Mouse (Mus musculus) inflammation-experienced regulatory T-cells, adult 6 months (primary cell): Measurements from ENCODE around the gene Sppl2b. TPM values are rescaled to one million over a fixed set of nuclear protein-coding genes. Genes with fewer than 3 reads are reported as not detected.
A peak's percentile ranks its signal among the peaks of the same experiment; 100 is the strongest.
"Not testable (repeated sequence)": the region's sequence is repeated elsewhere in the genome, so short reads cannot be mapped to it uniquely, and the experiment has no call there.

ENCODE experiments used
- ATAC-seq: one replicate; pipeline ENCODE4 v1.8.0; 2017
- polyA plus RNA-seq, 3 experiments: library from polyadenylated mRNA; unstranded; fragments of 100-300 nt; shearing (Covaris generic); gene quantifications; one replicate each; pipeline ENCODE4 v1.2.1; 2017

Gene Sppl2b
- polyA plus RNA-seq = 10 to 100 TPM in 2 of 3 experiments, 1 to 10 TPM in 1; 9.6 to 15.0 (median 12.1) TPM

DNA sequence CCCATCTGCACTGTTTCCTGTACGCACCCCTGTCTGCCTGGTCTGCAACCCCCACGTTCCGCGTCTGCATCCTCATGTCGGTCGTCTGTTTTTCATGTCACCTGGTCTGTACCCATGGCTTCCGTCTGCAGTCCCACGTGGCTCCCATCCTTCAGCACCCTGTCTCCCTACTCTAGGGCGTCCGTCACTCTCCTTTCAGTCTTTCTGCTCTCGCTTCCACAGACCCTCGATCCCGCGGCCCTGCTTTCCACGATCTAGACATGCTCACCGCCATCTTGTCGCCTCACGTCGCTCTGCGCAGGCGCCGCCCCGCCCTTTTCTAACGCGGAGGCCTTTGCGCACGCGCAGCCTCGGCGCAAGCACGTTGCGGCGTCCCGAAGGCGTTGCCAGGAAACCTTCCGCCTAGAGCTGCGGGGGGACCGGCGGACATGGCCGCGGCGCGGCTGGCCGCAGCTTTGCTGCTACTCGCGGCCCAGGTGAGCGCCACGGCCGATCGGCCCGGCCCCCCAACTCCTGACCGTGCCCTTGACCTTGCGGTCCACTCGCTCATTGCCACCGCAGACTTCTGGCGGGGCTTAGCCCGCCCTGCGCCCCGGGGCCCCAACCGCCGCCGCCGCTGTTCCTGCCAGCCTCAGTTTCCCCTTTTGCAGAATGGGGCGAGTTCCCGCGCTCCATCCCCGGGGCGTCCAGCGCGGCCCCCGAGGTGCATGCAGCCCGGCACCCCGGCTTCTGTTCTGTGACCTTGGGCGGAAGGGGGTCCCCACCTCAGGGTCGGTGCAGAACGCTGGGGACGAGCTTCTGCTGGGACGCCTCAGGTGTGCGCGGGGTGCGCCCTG, at the start of gene Sppl2b, which contains the start of gene Lsm7:
TSS of gene Sppl2b (plus strand) at position 363 of the 836 bp plus-strand sequence.
TSS of gene Lsm7 (minus strand) at position 297 of the 836 bp plus-strand sequence.
- ATAC-seq = peak; percentile 84

DNA sequence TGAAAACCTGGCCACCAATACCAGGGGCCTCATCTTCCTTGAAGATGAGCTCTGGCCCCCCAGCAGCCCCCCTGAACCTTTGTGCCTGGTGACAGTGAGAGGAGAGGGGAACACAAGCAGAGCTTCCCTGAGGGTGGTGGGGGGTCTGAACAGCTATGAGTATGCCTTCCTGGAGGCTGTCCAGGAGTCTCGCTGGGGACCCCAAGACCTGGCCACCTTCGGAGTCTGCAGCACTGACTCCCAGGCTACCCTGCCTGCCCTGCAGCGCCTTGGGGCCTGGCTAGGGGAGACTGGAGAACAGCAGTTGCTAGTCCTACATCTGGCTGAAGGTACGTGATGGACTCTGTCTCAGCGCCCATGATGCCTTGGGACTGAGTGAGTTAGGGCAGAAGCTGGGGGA, 49.8 kb upstream of the Sppl2b start:
- no peak for ATAC-seq

DNA sequence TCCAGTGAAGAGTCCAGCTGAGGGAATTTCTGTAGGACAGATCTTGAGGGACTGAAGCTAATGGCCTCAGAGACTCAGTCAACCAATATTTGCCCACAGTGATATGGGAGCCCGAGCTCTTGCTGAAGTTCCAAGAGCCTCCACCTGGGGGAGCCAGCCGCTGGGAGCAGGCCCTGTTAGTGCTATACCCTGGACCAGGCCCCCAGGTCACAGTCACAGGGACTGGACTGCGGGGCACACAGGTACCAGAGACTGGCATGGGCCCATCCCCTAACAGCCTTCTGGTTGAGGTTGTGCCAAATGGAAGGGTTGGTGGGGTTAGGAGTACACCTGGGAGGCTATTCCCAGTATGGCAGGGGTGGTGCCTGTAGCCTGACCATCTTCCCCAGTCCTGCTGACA, 49.1 kb upstream of the Sppl2b start:
- peak; percentile 65 for ATAC-seq

DNA sequence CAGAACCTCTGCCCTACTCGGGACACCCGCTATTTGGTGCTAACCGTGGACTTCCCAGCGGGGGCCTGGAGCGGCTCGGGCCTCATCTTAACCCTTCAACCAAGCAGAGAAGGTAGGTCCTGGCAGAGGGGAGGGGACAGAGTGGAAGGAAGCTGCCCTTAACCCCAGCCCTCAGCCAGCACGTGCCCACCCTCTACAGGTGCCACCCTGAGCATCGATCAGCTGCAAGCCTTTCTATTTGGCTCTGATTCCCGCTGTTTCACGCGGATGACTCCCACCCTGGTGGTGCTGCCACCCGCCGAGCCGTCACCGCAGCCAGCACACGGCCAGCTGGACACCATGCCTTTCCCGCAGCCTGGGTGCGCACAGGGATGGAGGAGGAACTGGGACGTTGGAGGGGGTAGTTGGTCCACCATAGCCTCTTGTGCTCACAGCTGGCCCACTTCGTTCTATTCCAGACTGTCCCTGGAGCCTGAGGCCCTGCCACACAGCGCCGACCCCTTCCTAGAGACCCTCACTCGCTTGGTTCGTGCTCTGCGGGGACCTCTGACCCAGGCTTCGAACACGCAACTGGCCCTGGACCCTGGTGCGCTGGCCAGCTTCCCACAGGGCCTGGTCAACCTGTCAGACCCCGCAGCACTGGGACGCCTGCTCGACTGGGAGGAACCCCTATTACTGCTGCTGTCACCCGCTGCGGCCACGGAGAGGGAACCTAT, 48.6 kb upstream of the Sppl2b start:
- ATAC-seq = no peak

DNA sequence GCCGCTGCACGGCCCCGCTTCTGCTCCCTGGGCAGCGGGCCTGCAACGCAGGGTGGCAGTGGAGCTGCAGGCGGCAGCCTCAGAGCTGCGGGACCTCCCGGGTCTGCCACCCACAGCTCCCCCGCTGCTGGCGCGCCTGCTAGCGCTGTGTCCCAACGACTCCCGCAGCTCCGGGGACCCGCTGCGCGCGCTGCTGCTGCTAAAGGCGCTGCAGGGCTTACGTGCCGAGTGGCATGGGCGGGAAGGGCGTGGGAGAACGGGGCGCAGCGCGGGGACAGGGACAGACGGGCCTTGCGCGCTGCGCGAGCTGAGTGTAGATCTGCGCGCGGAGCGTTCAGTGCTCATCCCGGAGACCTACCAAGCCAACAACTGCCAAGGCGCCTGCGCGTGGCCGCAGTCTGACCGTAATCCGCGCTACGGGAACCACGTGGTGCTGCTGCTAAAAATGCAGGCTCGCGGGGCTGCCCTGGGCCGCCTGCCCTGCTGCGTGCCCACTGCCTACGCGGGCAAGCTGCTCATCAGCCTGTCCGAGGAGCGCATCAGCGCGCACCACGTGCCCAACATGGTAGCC, 47.9 kb upstream of the Sppl2b start:
- peak; percentile 68 for ATAC-seq

DNA sequence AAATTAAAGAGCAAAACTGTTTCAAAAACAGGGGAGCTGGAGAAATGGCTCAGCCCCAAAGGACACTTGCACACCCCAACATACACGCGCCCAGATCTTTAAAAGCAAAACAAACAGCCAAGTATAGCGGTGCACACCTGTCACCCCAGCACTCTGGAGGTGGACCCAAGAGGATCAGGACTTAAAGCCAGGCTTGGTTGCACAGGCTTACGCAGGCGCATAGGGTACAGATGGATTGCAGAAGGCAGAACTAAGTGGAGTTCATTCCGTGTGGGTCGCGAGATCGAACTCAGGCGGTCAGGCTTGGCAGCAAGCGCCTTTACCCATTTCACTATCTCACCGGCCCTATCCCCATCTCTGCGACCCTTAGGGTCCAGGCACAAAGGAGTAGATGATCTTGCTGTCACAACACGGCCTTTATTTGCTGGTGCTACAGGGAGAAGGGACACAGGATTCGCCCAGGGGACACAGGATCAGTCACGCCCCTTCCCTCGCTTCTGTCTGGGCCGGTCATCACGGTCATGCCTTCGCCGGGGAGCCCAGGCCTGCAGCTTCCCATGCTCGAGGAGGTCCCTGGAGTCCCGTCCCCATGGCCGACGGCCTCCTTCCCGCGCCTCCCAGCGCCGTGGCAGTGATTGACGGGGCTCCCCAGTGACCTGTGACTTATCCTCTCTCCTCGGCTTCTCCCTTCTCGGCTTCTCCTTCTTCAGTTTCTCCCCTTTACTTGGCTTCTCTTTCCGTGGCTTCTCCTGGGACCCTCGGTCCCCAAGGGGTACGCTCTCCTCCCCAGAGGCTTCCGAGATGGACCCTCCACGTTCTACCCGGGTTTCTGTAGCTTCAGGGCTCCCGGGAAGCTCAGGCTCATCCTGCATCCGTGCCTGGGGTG, 46.7 kb upstream of the Sppl2b start:
- no peak for ATAC-seq

DNA sequence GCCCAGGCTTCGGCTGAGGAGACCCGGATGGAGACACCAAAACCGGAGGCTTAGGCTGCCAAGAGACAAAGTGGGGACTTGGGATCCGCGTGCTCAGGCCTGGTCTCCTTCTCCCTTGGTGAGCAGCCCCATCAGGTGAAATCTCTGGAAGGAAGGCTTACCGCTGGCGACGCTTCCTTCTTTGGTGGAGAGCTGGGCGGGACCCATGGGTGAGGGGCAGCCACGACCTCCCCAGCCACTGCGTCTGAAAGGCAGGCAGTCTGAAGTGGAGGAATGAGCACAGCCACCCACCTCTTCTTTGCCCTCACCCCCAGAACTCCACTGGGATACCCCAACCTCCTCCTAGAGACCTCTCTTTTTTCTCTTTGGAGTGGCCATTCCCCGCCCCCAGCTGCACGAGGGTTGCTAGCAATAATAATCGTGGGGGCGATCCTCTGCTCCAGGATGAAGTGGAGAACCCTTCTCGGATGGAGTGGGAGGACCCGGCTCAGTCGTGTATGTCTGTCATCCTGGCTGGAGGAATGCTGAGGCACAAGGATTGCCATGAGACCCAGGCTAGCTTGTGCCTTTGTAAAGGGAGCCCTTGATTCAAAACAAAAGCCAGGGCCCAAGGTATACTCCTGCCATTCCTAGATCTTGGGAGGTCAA, 46.0 kb upstream of the Sppl2b start:
- no peak for ATAC-seq

DNA sequence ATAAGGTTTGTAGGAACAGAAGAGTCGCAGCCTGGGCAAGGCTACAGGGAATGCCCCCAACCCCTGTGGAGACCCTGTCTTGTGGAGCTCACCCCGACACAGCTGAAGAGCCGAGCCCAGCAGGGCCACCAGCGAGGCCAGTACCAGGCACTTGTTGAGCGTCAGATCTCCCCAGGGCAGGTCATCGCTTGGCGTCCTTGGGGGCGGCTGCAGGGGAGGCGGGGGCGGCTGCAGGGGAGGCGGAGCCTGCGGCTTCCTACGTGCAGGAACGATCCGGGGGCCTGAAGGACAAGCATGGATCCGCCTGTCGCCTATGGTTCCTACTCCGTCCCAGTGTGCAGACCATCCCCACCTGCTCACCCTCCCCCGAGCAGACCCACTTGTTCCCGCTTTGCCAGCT, 45.0 kb upstream of the Sppl2b start:
- no peak for ATAC-seq

DNA sequence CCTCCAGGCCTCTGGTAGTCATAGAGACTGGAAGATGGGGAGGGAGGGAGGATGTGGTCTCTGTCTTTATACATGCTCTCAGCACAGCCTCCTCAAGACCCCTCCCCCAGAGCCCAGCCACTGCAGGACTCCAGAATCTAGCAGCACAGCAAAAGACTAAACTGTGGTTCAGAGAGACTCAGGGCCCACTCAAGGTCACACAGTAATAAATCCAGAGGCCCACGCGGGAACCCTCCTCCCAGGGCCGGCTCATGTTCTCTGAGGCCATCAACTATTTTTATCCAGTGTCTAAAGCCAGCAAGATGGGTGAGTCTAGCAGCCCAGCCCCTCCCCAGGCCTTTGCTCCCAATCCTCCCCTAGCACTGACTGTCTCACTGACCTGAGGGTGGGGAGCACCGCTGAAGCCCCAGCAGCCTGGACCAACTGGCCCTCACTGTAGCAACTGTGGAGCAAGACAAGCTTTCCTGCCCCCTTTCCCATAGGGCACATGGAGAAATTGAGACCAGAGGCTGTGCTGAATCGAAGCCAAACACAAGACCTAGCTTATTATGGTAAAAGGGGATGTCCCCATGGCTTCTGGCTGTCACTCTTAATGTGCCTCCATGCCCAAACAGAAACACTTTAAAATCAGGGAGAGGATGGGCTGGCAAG, 42.6 kb upstream of the Sppl2b start:
- ATAC-seq = no peak

DNA sequence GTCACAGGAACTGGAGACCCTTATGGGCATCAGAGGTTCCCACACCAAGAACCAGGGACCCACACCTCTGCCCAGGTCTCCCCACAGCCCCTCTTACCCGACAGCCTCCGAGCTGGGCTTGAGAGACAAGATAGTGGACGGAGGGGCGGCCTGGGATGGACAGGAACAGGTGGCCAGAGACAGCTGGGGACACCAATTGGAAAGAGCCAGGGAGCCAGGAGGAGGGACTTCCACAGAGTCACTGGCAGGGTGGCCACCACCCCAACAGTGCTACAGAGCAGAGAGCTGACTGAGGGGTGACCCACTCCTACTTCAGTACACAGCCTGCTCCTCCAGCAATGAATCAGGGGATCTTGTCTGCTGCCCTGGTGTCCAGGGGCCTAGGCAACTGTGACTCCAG, 41.7 kb upstream of the Sppl2b start, which contains the start of gene Jsrp1:
TSS of gene Jsrp1 (minus strand) at position 133 of the 400 bp plus-strand sequence.
- ATAC-seq = no peak

DNA sequence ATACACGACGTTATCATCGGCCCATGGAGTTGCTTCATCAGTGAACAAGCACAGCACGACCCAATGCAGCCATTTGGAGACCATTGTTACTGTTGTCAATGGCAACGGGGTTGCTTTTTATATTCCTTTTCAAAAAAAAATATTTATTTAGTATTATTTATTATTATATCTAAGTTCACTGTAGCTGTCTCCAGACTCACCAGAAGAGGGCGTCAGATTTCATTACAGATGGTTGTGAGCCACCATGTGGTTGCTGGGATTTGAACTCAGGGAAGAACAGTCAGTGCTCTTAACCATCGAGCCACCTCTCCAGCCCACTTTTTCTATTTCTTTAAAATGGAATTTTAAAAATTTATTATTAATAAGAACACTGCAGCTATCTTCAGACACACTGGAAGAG, 40.3 kb upstream of the Sppl2b start:
- no peak for ATAC-seq

DNA sequence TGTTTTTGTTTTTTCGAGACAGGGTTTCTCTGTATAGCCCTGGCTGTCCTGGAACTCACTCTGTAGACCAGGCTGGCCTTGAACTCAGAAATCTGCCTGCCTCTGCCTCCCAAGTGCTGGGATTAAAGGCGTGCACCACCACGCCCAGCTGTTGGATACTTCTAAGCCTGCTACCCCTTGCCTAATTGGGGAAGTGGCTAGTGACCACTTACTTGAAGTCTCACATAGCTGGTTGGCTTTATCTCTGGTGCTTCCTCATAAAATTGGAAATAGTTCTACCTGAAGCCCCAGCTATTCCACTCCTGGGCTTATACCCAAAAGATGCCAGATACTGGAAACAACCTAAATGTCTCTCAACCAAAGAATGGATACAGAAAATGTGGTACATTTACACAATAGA, 38.8 kb upstream of the Sppl2b start:
- ATAC-seq = not testable (repeated sequence)

DNA sequence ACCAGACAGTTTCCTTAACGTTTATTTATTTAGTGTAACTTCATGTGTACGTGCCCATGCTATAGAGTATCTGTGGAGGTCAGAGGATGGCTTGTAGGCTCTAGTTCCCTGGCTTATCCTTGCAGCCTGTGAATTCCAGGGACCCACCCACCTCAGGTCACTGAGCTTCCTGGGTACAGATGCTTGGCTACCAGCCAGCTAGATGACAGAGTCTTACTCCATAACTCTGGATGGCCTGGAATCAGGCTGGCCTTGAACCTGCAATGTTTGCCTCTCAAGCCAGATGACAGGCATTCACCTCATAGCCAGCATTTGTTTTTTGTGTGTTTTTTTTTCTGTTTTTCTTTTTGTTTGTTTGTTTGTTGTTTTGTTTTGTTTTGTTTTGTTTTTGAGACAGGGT, 37.9 kb upstream of the Sppl2b start:
- no peak for ATAC-seq

DNA sequence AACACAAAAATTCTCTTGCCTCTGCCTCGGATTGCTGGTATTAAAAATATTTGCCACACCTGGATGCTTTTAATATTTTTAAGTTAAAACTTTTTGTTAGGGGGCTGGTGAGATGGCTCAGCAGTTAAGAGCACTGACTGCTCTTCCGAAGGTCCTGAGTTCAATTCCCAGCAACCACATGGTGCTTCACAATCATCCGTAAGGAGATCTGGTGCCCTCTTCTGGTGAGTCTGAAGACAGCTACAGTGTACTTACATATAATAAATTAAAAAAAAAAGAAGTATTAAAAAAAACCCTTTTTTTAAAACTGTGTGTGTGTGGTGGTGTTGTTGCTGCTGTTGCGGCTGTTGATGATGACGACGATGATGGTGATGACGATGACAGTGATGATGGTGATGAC, 37.1 kb upstream of the Sppl2b start:
- not testable (repeated sequence) for ATAC-seq

DNA sequence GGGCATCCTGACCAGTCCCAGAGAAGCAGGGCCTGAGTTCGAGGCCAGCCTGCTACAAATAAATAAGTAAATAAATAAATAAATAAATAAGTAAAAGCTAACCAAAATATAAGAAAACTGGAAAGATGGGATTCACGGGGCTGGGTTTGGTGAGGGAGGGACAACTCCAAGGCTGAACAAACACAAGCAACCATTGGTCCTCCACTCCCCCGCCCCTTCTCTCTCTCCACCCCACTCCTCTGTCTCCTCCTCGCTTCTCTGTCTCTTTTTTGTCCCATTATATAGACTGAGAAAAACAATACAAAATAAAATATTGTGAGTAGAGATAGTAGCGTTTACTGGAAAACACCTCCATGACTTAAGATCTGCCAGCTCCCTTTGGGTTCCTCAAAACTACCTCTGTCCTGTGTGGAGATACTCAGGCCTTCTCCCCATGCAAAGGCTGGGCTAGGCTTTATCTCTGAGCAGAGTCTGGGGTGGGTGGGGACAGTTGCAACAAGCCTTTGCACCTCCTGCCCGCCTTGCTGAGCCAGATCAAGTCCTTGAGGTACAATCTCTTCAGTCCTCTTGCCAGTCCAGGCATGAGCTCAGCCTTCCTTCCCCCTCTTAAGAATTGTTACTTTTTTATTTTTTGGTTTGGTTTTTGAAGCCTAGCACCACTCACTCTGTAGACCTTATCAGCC, 36.3 kb upstream of the Sppl2b start:
- ATAC-seq = no peak

DNA sequence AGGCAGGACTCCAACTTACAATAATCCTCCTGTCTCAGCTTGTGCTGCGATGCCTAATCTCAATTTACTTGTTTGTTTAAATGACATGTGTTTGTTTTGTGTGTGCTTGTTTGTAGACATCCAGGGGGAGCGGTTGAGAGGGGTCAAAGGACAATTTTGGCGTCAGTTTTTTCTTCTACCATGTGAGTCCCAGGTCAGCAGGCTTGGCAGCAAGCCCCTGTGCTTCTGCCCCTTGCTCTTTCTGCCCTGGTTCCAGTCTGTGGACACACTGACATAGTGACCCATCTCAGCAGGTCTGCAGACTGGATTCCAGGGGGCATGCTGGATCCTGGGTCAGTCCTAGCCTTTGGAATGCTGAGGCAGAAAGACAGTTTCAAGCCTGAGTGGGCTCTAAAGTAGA, 35.7 kb upstream of the Sppl2b start:
- no peak for ATAC-seq

DNA sequence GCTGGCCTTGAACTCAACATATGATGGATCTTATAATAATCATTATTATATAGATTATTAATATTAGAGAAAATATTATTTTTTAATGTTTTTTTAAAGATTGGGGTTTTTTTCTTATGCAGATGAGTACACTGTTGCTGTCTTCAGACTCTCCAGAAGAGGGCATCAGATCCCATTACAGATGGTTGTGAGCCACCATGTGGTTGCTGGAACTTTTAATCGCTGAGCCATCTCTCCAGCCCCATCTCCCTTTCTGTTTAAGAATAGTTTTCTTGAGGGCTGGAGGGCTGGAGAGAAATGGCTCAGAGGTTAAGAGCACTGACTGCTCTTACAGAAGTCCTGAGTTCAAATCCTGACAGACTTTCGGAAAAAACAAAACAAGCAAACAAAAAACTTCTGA, 33.1 kb upstream of the Sppl2b start:
- no peak for ATAC-seq

DNA sequence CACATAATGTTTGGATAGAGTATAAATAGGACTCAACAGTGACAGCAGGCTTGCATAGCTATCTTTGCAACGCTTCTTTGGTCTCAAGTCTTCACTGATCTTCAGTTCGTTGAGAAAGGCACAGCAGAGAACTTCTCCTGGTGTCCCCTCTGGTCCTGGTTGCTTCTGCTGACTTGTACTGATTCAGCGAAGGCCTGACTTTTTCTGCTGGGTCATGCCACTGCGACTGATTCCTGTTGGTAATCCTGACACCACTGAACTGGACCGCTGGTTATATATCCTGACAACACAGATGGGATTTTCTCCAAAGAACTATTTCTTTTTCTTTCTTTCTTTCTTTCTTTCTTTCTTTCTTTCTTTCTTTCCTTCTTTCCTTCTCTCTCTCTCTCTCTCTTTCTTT, 32.5 kb upstream of the Sppl2b start:
- no peak for ATAC-seq

DNA sequence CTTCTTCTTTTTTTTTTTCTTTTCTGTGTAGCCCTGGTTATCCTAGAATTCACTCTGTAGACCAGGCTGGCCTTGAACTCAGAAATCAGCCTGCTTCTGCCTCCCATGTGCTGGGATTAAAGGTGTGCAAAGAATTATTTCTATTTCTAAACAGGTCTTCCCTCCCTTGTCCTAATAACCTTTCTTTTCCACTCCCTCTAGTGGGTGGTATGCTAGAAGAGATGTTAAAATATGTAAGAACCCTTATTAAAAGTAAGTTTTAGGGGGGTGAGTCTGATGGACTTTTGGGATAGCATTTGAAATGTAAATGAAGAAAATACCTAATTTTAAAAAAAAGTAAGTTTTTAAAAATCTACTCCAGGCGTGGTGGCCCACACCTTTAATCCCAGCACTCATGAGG, 31.8 kb upstream of the Sppl2b start:
- ATAC-seq = no peak

DNA sequence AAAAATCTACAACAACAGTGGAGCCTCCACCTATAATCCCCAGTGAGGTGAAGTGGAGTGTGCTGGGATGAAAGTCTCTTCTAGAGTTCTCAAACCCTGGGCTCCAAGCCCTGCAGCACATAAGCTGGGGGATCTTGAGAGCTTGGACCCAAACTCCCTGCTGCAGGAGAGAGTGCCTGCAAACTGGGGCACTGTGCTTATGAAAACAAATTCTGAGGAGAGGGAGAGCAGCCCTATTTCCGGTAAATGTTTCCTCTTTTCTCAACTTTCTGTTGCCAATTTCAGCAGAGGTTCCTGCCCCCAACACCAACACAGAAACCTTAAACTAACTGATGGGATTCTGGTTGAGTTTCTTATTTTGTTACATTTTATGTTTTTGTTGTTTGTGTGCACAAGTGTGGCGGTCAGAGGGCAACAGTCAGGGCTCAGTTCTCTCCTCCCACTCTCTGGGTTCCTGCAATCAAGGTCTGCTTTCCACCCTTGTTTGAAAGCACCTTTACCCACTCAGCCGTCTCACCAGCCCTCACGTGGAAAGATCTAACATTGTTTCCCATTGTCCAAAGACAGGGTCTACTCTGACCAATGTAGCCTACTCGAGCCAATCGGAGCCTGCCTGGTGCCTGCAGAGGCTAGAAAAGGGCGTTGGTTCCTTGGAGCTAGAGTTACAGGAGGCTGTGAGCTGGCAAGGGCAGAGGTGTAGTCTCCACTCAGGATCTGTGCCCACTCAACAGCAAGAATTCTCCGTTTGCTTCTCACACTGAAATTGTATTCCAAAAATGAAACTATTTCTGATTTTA, 31.0 kb upstream of the Sppl2b start:
- no peak for ATAC-seq
